Comparison of ENCODE assay signal across 18 mouse cellular contexts in the genomic region with DNA sequence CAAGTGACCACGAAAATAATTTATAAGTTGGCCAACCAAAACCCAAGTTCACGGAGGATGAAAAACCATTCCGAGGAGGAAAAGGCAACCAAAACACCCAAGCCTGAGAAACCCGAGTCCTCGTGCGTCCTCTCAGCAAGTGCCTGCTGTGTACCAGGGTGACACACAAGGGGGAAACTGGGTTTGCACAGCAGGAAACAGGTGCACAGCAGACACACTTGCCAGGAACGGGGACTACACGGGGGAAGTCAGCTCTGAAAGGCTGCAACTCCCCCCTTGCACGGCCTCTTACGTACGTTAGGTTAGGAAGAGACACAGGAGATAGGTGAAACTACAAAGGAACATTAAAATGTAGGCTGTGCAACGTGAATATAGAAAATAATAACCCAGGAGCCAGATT.
"Had no signal": no experiment of that assay in that cellular context is flagged by ENCODE, and none has a peak within 500 bp of the region (broad histone marks: within the 10 kb centered on the region; RNA-seq: fewer than 3 reads in every experiment).

No protein-coding gene starts in this region.

- ATAC-seq: intestine, postnatal 0 days; liver, embryonic 12.5 days; midbrain, embryonic 13.5 days; midbrain, embryonic 16.5 days had no signal

- H3K9ac ChIP-seq: limb, embryonic 13.5 days; liver, embryonic 12.5 days; liver, embryonic 15.5 days; lung, embryonic 15.5 days; midbrain, embryonic 13.5 days had no signal

- H3K27ac ChIP-seq: kidney, postnatal 0 days; limb, embryonic 10.5 days; limb, embryonic 13.5 days; liver, embryonic 12.5 days; liver, embryonic 15.5 days; lung, embryonic 15.5 days; midbrain, embryonic 10.5 days; midbrain, embryonic 13.5 days; stomach, postnatal 0 days had no signal

- H3K27me3 ChIP-seq: limb, embryonic 13.5 days; liver, embryonic 12.5 days; liver, embryonic 15.5 days; lung, embryonic 15.5 days; megakaryocyte, embryonic 14.5 days; midbrain, embryonic 13.5 days had no signal

- H3K4me1 ChIP-seq: limb, embryonic 10.5 days; limb, embryonic 13.5 days; liver, embryonic 12.5 days; liver, embryonic 15.5 days; lung, embryonic 15.5 days; megakaryocyte, embryonic 14.5 days; midbrain, embryonic 10.5 days; midbrain, embryonic 13.5 days had no signal

- DNase-seq: kidney, adult 2 months; kidney, postnatal 25 days; liver; lung, adult 18-20 months; lung, postnatal 10 days; lung, postnatal 36 days had no signal

- H3K4me3 ChIP-seq: limb, embryonic 10.5 days; limb, embryonic 13.5 days; liver, embryonic 12.5 days; liver, embryonic 15.5 days; lung, embryonic 15.5 days; megakaryocyte, embryonic 14.5 days; midbrain, embryonic 10.5 days; midbrain, embryonic 13.5 days had no signal

- H3K4me2 ChIP-seq: limb, embryonic 13.5 days; liver, embryonic 12.5 days; liver, embryonic 15.5 days; lung, embryonic 15.5 days; midbrain, embryonic 13.5 days had no signal

- H3K9me3 ChIP-seq: limb, embryonic 10.5 days; limb, embryonic 13.5 days; liver, embryonic 12.5 days; liver, embryonic 15.5 days; lung, embryonic 15.5 days; megakaryocyte, embryonic 14.5 days; midbrain, embryonic 10.5 days; midbrain, embryonic 13.5 days had no signal
